Mouse (Mus musculus) heart, embryonic 15.5 days (tissue): ENCODE measurements at regions not wholly inside any gene's neighbourhood (a gene's known extent, or its start where the extent isn't known, plus 50 kb on each side); places are given as distances from the start of the nearest gene placed in this dataset.

Source experiments
- ATAC-seq: fragments of 200-750 bp; cut with Nextera tagmentation; replicated peaks from 2 replicates; pipeline ENCODE4 v1.8.0; 2017; ENCODE audit warnings: low read depth, moderate TSS enrichment; ENCODE audit not compliant: insufficient number of reproducible peaks, insufficient read depth, low FRiP score
- H3K27ac ChIP-seq: fragments of 300-500 bp; sonication (generic); 2 replicates; pipeline ENCODE4 v1.5.1; 2015; ENCODE audit warnings: mild to moderate bottlenecking, inconsistent platforms
- H3K27me3 ChIP-seq: fragments of 300-500 bp; sonication (generic); 2 replicates; pipeline ENCODE4 v1.6.1; 2015; ENCODE audit warnings: inconsistent platforms
- H3K36me3 ChIP-seq: fragments of 300-500 bp; sonication (generic); 2 replicates; pipeline ENCODE4 v1.6.1; 2015; ENCODE audit warnings: mild to moderate bottlenecking, inconsistent platforms
- H3K4me1 ChIP-seq: fragments of 300-500 bp; sonication (generic); replicated peaks from 2 replicates; pipeline ENCODE4 v1.6.1; 2015; ENCODE audit warnings: inconsistent platforms
- H3K4me2 ChIP-seq: fragments of 300-500 bp; sonication (generic); 2 replicates; pipeline ENCODE4 v1.6.1; 2015; ENCODE audit warnings: inconsistent platforms, mild to moderate bottlenecking, moderate library complexity
- H3K4me3 ChIP-seq: fragments of 300-500 bp; sonication (generic); 2 replicates; pipeline ENCODE4 v1.5.1; 2015; ENCODE audit warnings: mild to moderate bottlenecking, inconsistent platforms
- H3K9ac ChIP-seq: fragments of 300-500 bp; sonication (generic); 2 replicates; pipeline ENCODE4 v1.6.1; 2015; ENCODE audit warnings: mild to moderate bottlenecking, inconsistent platforms
- H3K9me3 ChIP-seq: fragments of 300-500 bp; sonication (generic); replicated peaks from 2 replicates; pipeline ENCODE4 v1.6.1; 2016; ENCODE audit warnings: inconsistent platforms
- WGBS: fragments of 180-500 bp; shearing (Covaris S2); methylation state at CpG from one replicate; pipeline ENCODE4 v1.1.7; 2015; ENCODE audit warnings: mixed read lengths; 5-methylcytosine and 5-hydroxymethylcytosine counted together

DNA sequence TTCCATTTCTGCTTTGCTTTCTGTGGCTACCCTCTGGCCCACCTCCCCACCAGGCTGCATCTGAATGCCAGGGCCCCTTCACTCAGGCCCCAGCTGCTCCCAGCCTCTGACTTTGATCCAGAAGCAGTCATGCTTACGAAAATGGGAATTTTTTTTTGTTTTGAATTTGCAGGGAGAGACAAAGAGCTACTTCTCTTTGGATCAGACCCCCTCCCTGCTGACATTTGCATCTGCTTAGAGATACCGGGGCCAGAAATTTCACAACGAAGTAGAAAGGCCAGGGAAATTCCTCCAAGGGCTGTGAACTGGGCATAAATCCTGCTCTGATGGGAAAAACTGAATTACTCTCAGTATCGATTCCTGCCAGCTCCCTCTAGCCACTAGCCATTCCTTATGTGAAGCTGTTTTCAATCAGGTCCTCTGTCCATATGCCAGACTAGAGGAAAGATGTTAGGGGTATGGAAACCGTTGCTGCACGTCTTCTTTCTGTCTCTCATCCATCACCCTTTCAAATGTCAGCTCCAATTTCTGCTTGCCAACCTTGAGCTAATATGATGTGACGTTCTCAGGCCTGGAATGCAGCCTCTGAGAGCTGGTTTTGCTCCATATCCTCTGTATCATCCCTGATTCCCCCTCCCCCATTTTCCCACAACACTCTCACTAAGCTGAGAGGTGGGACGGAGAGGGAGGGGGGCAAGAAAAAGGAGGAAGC is 62.4 kb upstream of the S1pr3 start:
- no peak overlapping the region for H3K4me3 ChIP-seq

DNA sequence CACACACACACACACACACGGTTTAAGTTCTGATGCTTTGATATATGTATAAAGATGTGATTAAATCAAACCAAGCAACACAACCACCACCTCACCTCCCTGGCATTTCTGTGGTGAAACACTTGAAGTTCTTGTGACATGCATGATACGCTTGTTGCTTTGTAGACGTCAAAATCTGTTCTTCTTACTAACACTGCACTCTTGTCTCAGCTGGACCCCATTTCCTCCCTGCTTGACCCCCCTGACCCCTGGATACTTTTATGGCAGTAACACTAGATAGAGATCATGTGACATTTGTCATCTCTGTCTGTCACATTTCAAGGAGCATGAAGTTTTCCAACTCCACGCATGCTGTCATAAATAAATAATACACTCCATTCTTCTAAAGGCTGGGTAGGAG is 59.7 kb upstream of the S1pr3 start:
- WGBS = 62% methylated on average over 4 of the region's 4 CpGs
- ATAC-seq = no peak
- Histone ChIP-seq H3K27ac (no peak overlapping the region), H3K9ac (no peak overlapping the region), H3K9me3 (no peaks in the 10 kb centered on the region), H3K27me3 (no peaks in the 10 kb centered on the region), H3K4me1 (no peaks in the 10 kb centered on the region), H3K36me3 (no peaks in the 10 kb centered on the region), H3K4me2 (no peak overlapping the region), H3K4me3 (no peak overlapping the region)

More for the DNA sequence above, 62.4 kb upstream of the S1pr3 start:
- 46% methylated on average over 8 of the region's 8 CpGs for WGBS
- Histone ChIP-seq H3K27ac (no peak overlapping the region), H3K4me2 (no peak overlapping the region), H3K9me3 (no peaks in the 10 kb centered on the region), H3K36me3 (no peaks in the 10 kb centered on the region), H3K9ac (no peak overlapping the region), H3K4me1 (no peaks in the 10 kb centered on the region), H3K27me3 (no peaks in the 10 kb centered on the region)
- no peak for ATAC-seq

DNA sequence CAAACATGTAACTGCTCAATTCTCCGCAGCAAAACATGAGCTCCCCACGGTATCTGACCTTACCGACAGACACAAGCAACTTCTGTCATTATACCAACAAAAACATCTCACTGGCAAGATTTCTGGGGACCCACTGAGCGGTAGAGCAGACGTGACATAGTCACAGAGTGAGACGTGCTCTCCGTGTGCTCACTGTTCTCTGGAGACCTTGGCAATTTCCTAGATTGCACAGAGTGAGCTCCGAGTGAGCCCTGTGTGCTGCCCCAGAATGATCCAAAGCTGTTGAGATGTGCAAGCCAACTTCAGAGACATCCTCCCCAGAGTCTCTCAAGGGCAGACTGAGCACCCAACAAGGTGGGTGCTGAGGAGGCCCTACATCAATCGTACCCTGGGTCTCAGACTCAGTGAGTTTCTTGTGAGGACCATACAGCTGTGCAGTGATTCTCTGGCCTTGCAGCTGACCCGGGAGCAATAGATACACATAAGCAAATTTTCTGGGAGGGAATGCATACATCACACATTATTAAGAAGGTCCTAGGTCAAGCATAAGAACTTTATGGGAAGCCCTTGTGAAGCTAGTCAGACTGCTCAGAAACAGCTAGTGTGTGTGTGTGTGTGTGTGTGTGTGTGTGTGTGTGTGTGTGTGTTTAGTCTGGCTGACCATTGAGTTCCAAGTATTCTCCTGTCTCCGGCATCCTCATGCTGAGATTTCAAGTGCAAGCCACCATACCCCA is 58.5 kb upstream of the S1pr3 start:
- no peaks in the 10 kb centered on the region for H3K9me3 ChIP-seq
- H3K4me3 ChIP-seq = no peak overlapping the region
- no peaks in the 10 kb centered on the region for H3K4me1 ChIP-seq
- no peak overlapping the region for H3K4me2 ChIP-seq
- 73% methylated on average over 11 of the region's 11 CpGs for WGBS
- no peak overlapping the region for H3K27ac ChIP-seq
- no peak overlapping the region for H3K9ac ChIP-seq
- peak; percentile 20; the same call in 1 of the 2 replicates for ATAC-seq
- no peaks in the 10 kb centered on the region for H3K36me3 ChIP-seq
- H3K27me3 ChIP-seq = no peaks in the 10 kb centered on the region

DNA sequence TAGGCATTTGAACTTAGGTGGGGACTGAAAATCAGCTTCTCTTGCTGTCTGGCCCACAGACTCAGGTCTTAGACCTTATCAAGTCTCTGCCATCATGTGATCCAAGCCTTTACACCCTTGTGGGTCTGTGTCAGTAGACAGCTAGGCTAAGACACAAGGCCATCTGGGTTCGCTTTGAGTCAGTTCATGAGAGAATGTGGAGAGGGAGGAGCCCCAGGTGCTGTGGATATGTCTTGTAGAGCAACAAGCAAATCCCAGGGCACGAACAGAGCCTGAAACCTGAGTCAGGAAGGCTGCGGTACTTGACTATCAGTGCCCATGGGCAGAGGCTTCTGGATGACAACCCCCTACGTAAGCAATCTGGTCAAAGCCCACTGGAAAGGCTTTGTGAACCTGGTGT is 55.6 kb upstream of the S1pr3 start:
- Histone ChIP-seq H3K9me3 (no peaks in the 10 kb centered on the region), H3K36me3 (no peaks in the 10 kb centered on the region), H3K4me1 (no peaks in the 10 kb centered on the region), H3K4me3 (no peak overlapping the region), H3K27me3 (no peaks in the 10 kb centered on the region), H3K4me2 (no peak overlapping the region), H3K9ac (no peak overlapping the region), H3K27ac (no peak overlapping the region)
- no peak for ATAC-seq
- whole genome bisulfite sequencing = 82% methylated on average over 4 of the region's 4 CpGs

DNA sequence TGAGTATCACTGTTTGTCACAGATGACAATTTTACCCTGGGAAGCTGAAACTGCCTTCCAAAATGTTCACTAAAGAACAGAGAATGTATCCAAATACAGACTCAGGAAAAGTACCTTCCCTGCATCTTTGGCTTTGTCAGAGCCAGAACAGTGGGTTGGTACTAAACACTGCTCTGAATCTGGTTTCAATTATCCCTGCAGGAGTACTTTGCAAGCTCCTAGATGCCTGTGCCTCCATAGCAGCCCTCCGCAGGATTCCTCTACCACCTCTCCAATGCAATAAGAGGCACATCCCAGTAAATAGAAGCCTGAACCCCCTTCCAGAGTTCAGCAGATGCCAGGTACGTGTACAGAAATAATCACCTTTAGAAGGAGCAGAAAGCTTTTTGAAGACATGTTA is 52.9 kb upstream of the S1pr3 start:
- 63% methylated on average over 2 of the region's 2 CpGs for WGBS
- Histone ChIP-seq H3K9ac (no peak overlapping the region), H3K4me3 (no peak overlapping the region), H3K36me3 (no peaks in the 10 kb centered on the region), H3K4me2 (no peak overlapping the region), H3K27me3 (no peaks in the 10 kb centered on the region), H3K4me1 (no peaks in the 10 kb centered on the region; the same call in 1 of the 2 replicates), H3K27ac (no peak overlapping the region), H3K9me3 (no peaks in the 10 kb centered on the region)
- no peak for ATAC-seq
